Mouse (Mus musculus) ES-E14 (cell line): ENCODE results near the gene Psg28.

ENCODE experiments used
- HCFC1 ChIP-seq: IDR thresholded peaks from 2 replicates; pipeline ENCODE4 v1.6.1; 2012; ENCODE audit warnings: low read length, inconsistent platforms, borderline replicate concordance; ENCODE audit not compliant: insufficient read depth
- MAFK ChIP-seq: IDR thresholded peaks from 2 replicates; pipeline ENCODE4 v1.6.1; 2014; ENCODE audit warnings: mild to moderate bottlenecking, low read depth, low read length, inconsistent platforms; ENCODE audit not compliant: insufficient read depth
- ZC3H11A ChIP-seq: IDR thresholded peaks from 2 replicates; pipeline ENCODE4 v1.6.1; 2012; ENCODE audit warnings: low read depth, mild to moderate bottlenecking, inconsistent platforms, low read length, borderline replicate concordance
- ZNF384 ChIP-seq: IDR thresholded peaks from 2 replicates; pipeline ENCODE4 v1.6.1; 2012; ENCODE audit warnings: low read depth, low read length, inconsistent platforms

- no peak for TF ChIP-seq HCFC1
- TF ChIP-seq ZNF384 = no peak
- no peak for TF ChIP-seq ZC3H11A
- TF ChIP-seq MAFK = no peak
Measured at GRCm38 (mm10) chr7:18403407-18403806, 28.4 kb downstream of the Psg28 start.
